Mouse (Mus musculus) inflammation-experienced regulatory T-cells (primary cell): ENCODE data around the gene Klk1b26. TPM values are rescaled to one million over a fixed set of nuclear protein-coding genes. Genes with fewer than 3 reads are reported as not detected.

Source experiments
- polyA plus RNA-seq, 2 experiments: library from polyadenylated mRNA; unstranded; fragments of 100-300 nt; shearing (Covaris generic); gene quantifications; one replicate each; pipeline ENCODE4 v1.2.1; 2017

Gene Klk1b26
- under 1 TPM in 1 of 2 experiments, not detected in 1; 0.22 TPM for polyA plus RNA-seq

DNA sequence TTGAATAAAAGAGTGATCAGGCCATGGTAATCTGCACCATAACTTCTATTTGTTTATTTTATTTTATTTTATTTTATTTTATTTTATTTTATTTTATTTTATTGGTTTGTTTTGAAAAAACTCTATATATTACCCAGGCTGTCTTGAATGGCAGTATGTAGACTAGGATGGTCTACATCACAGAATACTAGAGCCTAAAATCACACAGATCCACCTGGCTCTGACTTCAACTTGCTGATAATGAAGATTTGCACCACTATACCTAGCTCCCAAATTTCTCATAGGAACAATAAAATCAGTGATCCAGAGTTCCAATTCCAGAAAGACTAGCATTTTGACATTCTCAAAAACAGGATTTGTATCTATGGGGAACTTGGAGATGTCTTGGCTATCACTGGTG, at the start of gene Klk1b26:
Gene Klk1b26, plus strand, starts transcription at position 301 of the 400 bp plus-strand sequence.

DNA sequence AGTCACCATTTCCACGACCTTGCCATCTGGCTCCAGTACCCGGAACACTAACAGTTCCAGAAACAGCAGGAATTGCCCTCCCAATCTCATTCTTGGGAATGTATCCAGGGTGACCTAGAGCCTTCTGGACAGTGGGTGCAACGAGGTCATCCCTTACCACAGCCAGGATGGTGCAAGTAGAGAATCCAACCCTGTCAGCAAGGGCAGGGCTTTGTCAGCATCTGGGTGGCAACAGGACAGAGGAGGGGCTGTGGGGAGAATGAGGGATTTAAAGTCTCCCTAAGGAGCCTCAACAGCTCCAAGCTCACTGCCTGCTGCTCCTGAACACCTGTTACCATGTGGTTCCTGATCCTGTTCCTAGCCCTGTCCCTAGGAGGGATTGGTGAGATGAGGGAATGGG, 45.5 kb upstream of the Klk1b26 start, which contains the start of gene Klk1b1:
Gene Klk1b1, plus strand, starts transcription at position 301 of the 400 bp plus-strand sequence.

DNA sequence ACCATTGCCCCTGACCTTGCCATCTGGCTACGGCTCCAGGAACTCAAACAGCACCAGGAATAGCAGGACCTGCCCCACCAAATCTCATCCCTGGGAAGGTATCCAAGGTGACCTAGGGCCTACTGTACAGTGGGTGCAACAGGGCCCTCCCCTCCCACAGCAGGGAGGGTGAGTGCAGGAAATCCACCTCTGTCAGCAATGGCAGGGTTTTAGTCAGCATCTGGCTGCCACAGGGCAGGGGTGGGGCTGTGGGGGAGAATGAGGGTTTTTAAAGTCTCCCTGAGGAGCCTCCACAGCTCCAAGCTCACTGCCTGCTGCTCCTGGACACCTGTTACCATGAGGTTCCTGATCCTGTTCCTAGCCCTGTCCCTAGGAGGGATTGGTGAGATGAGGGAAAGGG, 36.2 kb upstream of the Klk1b26 start, which contains the start of gene Klk1b9:
Gene Klk1b9, plus strand, starts transcription at position 301 of the 400 bp plus-strand sequence.

DNA sequence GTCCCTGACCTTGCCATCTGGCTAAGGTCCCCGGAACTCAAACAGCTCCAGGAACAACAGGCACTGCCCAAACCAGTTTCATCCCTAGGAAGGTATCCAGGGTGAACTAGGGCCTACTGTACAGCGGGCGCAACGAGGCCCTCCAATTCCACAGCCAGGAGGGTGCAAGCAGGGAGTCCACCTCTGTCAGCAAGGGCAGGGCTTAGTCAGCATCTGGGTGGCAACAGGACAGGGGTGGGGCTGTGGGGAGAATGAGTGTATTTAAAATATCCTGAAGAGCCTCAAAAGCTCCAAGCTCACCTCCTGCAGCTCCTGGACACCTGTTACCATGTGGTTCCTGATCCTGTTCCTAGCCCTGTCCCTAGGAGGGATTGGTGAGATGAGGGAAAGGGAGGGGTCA, 16.4 kb upstream of the Klk1b26 start, which contains the start of gene Klk1b11:
Gene Klk1b11, plus strand, starts transcription at position 301 of the 400 bp plus-strand sequence.

DNA sequence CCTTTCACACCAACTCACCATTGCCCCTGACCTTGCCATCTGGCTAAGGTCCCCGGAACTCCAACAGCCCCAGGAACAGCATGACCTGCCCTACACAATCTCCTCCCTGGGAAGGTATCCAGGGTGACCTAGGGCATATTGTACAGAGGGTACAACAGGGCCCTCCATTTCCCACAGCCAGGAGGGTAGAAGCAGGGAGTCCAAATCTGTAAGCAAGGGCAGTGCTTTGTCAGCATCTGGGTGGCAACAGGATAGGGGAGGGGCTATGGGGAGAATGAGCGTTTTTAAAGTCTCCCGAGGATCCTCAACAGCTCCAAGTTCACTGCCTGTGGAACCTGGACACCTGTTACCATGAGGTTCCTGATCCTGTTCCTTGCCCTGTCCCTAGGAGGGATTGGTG, 40.0 kb downstream of the Klk1b26 start, which contains the start of gene Klk1b27:
Gene Klk1b27, plus strand, starts transcription at position 301 of the 400 bp plus-strand sequence.

Other genes starting within 250 kb of the Klk1b26 start
- under 1 TPM in 1 of 2 experiments, not detected in 1; 0.19 TPM for gene Klk12, start 243.3 kb upstream of the Klk1b26 start, polyA plus RNA-seq
- under 1 TPM; 0.28 to 0.97 TPM for gene Klk11, start 237.6 kb upstream of the Klk1b26 start, polyA plus RNA-seq
- gene Klk10, start 231.1 kb upstream of the Klk1b26 start, polyA plus RNA-seq: under 1 TPM; 0.11 to 0.21 TPM
- gene Klk9, start 220.3 kb upstream of the Klk1b26 start, polyA plus RNA-seq: 1 to 10 TPM in 1 of 2 experiments, under 1 TPM in 1; 0.92 to 1.5 TPM
- gene Klk8, start 214.6 kb upstream of the Klk1b26 start, polyA plus RNA-seq: 100 to 1,000 TPM; 112 to 189 TPM
- under 1 TPM; 0.11 to 0.64 TPM for gene Klk7, start 200.9 kb upstream of the Klk1b26 start, polyA plus RNA-seq
- under 1 TPM; 0.18 to 0.43 TPM for gene Klk6, start 187.7 kb upstream of the Klk1b26 start, polyA plus RNA-seq
- under 1 TPM in 1 of 2 experiments, not detected in 1; 0.31 TPM for gene Klk5, start 170.2 kb upstream of the Klk1b26 start, polyA plus RNA-seq
- not detected for gene Klk4, start 131.0 kb upstream of the Klk1b26 start, polyA plus RNA-seq
- under 1 TPM in 1 of 2 experiments, not detected in 1; 0.69 TPM for gene Klk15, start 78.4 kb upstream of the Klk1b26 start, polyA plus RNA-seq
- gene Klk1b8, start 61.5 kb upstream of the Klk1b26 start, polyA plus RNA-seq: 1 to 10 TPM in 1 of 2 experiments, not detected in 1; 1.9 TPM
- not detected for gene Klk1b1, start 45.4 kb upstream of the Klk1b26 start, polyA plus RNA-seq
- gene Klk1b9, start 36.1 kb upstream of the Klk1b26 start, polyA plus RNA-seq: not detected
- not detected for gene Klk1b11, start 16.3 kb upstream of the Klk1b26 start, polyA plus RNA-seq
- gene Klk1b27, start 40.1 kb downstream of the Klk1b26 start, polyA plus RNA-seq: 1 to 10 TPM; 2.7 to 3.0 TPM
- not detected for gene Klk1b21, start 90.2 kb downstream of the Klk1b26 start, polyA plus RNA-seq
- gene Klk1b22, start 100.5 kb downstream of the Klk1b26 start, polyA plus RNA-seq: not detected
- gene Klk1b16, start 124.6 kb downstream of the Klk1b26 start, polyA plus RNA-seq: not detected
- gene Klk1b24, start 176.1 kb downstream of the Klk1b26 start, polyA plus RNA-seq: under 1 TPM in 1 of 2 experiments, not detected in 1; 0.84 TPM
- not detected for gene Klk1b3, start 186.0 kb downstream of the Klk1b26 start, polyA plus RNA-seq
- under 1 TPM in 1 of 2 experiments, not detected in 1; 0.59 TPM for gene Klk1b4, start 195.3 kb downstream of the Klk1b26 start, polyA plus RNA-seq
- gene Klk1b5, start 203.8 kb downstream of the Klk1b26 start, polyA plus RNA-seq: not detected
- under 1 TPM in 1 of 2 experiments, not detected in 1; 0.65 TPM for gene Klk1, start 213.2 kb downstream of the Klk1b26 start, polyA plus RNA-seq
- 1 to 10 TPM in 1 of 2 experiments, not detected in 1; 2.8 TPM for gene Gm36864, start 224.0 kb downstream of the Klk1b26 start, polyA plus RNA-seq
- 1 to 10 TPM; 1.5 to 4.0 TPM for gene 1700028J19Rik, start 234.5 kb downstream of the Klk1b26 start, polyA plus RNA-seq
- 100 to 1,000 TPM; 133 to 173 TPM for gene 2410002F23Rik, start 234.6 kb downstream of the Klk1b26 start, polyA plus RNA-seq
- 1 to 10 TPM in 1 of 2 experiments, under 1 TPM in 1; 0.18 to 1.3 TPM for gene Acp4, start 245.2 kb downstream of the Klk1b26 start, polyA plus RNA-seq
- gene Gm15517, start 249.3 kb downstream of the Klk1b26 start, polyA plus RNA-seq: not detected